Mouse (Mus musculus): ENCODE measurements around the gene Anp32b.
A peak's percentile ranks its signal among the peaks of the same experiment; 100 is the strongest.

- TF ChIP-seq POLR2A (IDR thresholded peaks at IDR 0.05; ENCODE audit: borderline replicate concordance, control insufficient read depth, low read depth, low read length) (peak; percentile 68; the same call in 1 of the 2 replicates), CTCF (IDR thresholded peaks at IDR 0.05; ENCODE audit: control insufficient read depth, insufficient read depth, low read length) (peak; percentile 57; the same call in 1 of the 2 replicates)
Measured at GRCm38 (mm10) chr4:46450519-46451131, at the start of gene Anp32b.
